Mouse (Mus musculus): ENCODE measurements around the gene Pcare.
"Not testable (repeated sequence)": the region's sequence is repeated elsewhere in the genome, so short reads cannot be mapped to it uniquely, and the experiment has no call there.

Gene Pcare

DNA sequence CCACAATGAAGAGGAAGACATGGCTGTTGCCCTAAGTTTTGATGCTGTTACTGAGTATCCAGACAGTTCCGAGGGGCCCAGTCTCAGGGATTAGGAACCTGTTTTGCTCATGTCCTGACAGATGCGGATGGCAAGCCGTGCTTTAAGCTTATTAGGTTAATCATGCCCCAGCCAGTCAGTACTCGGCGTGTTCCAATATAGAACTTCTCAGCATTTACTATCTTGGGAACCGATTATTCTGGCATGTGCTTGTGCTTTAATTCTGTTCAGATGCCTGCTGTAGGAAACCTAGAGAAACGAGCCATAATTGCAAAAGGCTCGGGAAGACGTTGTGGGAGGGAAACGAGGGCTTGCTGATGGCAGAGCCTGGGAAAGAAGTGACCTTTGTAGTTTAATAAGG is at the start of gene Pcare:
Gene Pcare, minus strand, starts transcription at position 64 of the 400 bp plus-strand sequence.
- DNase-seq (ENCODE audit: low spot score) = no peak

DNA sequence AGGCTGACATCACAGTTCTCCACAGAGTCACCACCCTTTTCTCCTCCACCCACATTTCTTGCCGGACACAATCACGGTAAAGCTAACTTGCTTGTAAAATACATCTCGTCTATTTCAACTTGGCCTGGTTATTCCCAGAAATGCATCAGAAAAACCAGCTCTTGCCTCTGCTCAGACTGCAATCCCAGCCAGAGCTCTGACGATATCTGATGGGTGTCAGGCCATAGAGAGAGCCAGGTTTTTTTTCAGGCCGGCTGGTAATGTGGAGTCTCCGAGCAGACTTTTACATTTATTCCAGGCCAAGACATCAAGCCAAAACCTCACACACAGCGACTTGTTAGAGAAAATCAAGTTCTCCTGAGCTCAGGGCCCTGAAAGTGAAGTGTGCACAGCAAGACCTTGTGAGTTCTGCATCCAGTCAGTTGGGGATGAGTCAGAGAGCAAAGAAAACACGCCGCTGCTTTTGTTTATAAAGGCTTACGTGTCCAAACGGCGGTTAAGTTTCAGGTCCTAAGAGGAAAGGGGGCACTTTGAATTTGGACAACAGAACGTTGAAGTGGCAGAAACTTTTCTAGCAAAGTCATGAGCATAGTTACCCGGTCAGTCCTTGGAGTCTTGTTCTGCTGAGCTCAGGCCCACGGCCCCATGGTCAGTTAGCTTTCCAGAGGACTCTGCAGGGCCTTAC is 43.0 kb upstream of the Pcare start:
- no peak for DNase-seq (ENCODE audit: low spot score)

DNA sequence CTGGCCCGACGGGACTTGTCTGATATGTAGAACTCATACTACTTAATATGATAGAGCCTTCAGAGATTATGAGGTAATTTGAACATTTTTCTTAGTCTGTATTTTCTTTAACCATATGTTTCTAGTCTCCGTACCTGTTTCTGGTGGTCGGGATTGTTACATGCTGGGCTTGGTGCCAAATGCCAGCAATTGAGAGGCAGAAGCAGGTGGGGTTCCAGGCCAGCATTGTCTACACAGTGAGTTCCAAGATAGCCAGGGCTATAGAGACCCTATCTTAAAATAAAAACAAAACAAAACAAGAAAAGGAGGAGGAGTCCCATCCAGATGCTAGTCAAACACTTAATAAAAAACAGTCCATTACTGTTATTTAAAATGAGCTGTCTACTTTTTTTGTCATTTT is 38.9 kb upstream of the Pcare start:
- no peak for DNase-seq (ENCODE audit: low spot score)

DNA sequence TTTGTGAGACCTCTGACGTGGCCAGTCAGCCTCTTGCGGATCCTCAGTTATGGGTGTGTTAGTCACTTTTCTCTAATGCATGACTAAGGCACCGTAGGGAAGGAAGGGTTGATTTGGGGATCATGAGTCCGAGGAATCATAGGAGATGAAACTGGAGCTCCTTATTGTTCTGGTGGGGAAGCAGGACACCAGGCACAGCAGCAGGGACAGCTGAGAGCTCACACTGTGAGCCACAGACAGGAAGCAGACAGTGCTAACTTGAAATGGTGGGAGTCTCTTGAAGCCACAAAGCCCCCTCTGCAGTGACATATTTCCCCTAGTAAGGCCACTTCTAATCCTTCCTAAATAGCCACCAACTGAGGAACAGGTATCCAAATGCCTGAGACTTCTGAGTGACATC is 38.4 kb upstream of the Pcare start:
- no peak for DNase-seq (ENCODE audit: low spot score)

DNA sequence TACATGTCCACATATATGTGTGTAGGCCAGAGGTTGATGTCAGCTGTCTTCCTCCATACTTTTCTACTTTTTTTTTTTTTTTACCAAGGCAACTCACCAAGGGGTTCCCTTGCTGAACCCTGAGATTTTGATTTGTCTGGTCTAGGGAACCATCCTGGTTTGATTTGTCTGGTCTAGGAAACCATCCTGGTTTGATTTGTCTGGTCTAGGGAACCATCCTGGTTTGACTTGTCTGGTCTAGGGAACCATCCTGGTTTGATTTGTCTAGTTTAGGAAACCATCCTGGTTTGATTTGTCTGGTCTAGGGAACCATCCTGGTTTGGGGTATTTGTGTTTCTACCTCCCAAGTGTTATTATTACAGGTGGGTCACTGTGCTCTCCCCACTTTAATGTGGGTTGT is 33.8 kb upstream of the Pcare start:
- no peak for DNase-seq (ENCODE audit: low spot score)

DNA sequence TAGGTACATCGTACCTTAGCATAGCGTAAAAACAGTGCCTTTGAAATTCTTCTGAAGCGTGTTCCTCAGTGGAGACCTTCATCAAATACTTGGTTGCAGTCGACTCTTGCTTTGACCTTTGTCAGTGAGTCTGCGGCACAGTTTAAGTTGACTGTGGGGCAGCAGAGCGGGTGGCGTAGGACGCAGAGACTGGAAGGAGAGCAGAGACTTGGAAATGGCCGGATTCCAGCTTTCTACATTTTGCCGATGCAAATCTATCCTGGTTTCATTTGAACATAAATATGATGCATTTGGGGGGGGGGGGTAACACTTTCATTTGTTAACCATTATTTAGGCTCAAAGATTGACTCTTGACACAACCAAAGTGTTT is 30.7 kb upstream of the Pcare start:
- DNase-seq (ENCODE audit: low spot score) = no peak

DNA sequence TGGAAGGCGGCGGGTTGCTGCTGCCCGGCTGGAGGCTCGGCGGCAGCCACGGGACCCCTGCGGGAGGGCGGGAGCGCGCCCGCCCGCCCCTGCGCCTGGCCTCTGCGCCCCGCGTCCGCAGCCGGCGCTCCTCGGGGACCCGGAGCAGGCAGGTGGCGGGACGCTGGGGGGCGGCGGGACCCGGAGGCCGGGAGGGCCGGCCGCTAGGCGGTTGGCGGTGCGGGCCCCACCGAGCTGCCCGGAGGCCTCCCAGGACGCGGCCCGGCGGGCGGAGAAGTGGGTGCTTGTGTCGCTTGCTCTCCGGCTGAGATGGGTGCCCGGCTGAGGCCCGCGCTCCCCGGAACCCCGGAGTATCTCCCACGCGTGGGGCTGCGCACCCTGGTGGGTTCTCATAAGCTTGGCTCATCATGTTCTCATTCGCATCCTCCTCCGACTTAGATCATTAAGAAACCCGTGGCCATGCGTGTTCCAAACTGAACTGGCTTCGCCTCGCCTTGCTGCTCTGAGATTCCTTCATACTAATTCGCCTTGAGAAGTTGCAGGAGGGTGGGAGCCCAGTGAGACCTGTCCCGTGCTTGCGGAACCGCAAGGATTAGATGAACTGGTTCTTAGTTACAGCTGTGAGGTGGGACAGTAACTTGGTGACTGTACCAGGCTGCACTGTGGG is 30.1 kb upstream of the Pcare start:
- no peak for DNase-seq (ENCODE audit: low spot score)

DNA sequence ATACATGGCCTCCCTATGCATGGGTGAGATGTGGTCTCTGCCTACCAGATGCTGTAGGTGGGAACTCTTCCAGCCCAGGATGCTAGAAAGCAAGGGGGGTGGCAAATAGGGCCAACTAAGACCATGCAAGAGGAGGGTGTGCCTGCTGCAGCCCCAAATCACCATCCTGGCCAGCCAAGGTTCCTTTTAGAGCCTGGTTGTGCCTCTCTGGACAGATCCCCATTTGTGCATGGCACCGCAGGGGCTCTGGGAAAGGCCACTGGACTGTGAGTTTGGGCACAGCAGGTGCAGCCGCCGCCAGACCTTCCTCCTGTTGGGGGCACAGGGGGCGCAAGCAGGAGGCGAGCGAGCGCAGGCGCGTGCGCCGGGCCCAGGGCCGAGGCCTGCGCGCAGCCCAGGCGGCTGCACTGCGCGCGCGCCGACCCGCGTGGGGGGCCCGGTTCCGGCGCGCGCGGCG is 29.6 kb upstream of the Pcare start:
- DNase-seq (ENCODE audit: low spot score) = no peak

DNA sequence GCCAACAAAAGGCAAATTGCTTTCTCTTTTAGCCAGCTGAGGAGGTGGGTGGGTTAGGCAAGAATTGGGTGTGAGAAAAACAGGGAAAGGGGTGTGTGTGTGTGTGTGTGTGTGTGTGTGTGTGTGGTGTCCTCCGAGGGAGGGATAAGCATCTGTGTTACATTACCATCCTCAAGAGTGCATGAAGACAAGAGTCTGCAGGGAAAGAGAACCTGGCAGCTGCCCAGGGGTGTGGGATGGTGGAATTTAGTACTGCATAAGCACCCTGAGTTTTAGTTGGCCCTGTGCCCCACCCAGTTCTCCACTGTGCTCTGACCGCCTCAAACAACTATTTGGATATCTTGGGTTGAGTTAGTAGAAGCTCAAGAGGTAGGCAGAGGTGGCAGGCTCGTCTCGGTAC is 28.3 kb upstream of the Pcare start:
- peak; percentile 64 for DNase-seq (ENCODE audit: low spot score)

DNA sequence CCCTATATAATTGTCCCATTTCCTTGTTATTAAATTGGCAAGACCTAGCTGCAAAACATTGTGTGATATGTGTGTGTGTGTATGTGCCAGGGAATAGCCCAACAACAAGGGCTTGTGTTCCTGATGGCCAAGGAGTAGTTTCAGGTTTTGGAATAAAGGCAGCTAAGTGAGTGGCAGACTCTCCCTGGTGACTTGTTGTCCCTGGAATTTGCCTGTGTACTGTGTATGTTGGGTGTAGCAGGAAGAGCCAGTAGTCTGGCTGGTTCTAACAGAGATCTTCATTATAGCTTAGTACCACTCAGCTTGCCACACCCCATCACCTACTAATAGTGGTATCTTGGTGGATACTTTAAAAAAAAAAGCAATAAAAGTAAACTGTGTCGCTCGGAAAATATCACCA is 27.8 kb upstream of the Pcare start:
- DNase-seq (ENCODE audit: low spot score) = no peak

DNA sequence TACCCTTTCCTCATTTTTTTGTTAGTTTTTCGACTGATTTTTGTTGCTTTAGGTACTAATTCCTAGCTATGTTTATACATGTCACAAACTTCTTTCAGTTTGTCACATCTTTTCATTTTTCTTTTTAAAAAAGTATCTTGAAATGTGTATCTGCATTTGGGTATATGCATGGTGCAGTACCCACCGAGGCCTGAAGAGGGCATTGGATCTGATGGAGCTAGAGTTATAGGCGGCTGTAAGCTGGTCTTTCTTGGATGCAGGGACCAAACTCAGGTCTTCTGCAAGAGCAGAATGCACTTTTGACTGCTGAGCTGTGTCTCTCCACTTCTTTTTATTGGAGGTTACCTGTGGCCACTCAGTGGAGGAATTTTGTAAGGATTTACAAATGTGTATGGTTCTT is 26.0 kb upstream of the Pcare start:
- DNase-seq (ENCODE audit: low spot score) = no peak

DNA sequence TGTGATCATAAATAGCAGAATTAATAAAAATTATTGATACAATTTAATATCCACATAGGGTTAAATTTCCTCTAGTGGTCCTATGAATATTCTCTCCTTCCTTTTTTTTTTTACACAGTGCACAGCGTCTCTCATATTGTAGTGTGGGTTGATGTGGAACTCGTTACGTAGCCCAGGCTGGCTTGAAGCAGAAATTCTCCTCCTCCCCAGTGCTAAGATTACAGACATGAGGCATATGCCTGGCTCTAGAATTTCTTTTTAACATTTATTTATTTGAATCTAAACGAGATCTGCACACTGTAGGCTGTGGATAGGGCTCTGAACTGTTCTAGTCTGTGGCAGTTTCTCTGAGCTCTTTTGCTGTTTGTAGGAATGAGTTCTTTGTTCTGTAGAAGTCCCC is 22.6 kb upstream of the Pcare start:
- no peak for DNase-seq (ENCODE audit: low spot score)

DNA sequence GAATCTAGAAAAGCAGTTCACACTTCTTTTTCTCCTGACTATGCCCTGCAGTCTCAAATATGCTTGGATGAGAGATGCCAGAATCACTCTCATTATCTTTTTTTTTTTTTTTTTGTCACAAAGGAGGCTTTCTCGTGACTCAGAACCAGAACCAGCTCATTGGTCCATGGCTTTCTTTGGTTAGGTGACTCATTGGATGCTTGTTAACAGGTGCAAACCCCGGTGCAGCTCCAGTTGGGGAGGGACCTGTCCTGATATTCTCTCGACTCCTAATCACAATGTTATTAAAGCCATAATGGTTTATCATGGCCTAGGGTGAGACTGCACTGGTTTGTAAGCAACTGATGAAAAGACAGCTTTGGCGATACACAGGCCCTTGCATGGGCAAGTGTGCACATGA is 21.5 kb upstream of the Pcare start:
- no peak for DNase-seq (ENCODE audit: low spot score)

DNA sequence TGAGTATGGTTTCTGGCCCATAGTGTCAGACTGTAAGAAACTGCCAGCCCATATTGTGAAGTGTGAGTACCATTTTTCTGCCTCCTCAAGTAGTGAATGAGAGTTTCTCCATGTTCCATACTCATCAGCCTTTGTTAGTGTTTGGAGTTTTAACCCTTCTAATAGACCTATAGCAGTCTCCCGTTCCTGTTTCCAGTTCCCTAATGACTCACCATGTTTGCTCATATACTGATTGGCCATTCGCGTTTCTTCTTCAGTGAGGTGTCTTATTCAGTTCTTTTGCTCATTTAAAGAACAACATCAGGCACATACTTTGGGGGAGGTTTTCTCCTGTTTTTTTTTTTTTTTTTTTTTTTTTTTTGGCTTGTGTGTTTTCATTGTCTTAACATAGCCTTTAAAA is 18.0 kb upstream of the Pcare start:
- no peak for DNase-seq (ENCODE audit: low spot score)

DNA sequence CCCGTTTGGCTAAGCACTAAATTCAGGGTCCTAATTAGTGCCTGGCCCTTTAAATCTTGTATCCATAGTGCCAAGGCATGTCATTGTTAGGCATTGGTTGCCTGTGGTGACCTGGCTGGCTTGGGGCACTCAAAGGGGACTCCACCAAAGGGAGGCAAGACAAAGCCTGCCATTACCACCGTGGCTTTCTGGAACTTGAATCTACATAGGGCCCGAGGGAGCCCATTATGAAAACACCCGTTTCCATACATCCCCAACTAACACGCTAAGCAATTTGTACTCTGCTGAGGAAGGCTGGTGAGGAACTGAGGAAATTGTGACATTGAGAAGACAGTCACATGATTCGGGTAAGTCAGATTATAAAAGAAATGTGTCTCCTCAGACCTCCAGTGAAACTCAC is 16.9 kb upstream of the Pcare start:
- no peak for DNase-seq (ENCODE audit: low spot score)

DNA sequence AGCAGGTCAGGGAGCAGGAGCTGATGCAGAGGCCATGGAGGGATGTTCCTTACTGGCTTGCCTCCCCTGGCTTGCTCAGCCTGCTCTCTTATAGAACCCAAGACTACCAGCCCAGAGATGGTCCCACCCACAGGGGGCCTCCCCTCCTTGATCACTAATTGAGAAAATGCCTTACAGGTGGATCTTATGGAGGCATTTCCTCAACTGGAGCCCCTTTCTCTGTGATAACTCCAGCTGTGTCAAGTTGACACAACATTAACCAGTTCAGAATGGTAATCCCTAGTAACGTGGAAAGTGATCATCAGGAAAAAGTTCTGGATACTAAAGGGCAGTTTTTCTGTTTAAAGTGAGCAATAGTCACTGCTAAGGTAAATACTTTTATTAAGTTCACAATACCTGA is 15.5 kb upstream of the Pcare start, which contains the start of gene Clip4:
Gene Clip4, plus strand, starts transcription at position 301 of the 400 bp plus-strand sequence.
- not testable (repeated sequence) for DNase-seq (ENCODE audit: low spot score)

DNA sequence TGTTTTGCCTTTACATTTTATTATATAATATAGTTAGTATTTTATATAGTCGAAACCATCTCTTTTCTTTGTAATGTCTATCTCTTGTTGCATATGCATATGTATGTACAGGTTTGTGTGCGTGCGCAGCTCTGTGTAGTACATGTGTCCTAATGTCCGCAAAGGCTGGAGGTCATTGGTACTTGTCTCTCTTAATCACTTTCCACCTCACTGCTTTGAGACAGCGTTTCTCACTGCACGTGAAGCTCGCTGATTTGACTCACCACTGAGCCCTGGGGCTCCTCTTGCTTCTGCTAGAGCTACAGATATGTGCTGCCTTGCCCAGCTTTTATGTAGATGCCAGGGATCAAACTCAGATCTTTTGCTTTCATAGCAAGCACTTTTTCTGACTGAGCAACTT is 7.8 kb upstream of the Pcare start:
- DNase-seq (ENCODE audit: low spot score) = no peak

DNA sequence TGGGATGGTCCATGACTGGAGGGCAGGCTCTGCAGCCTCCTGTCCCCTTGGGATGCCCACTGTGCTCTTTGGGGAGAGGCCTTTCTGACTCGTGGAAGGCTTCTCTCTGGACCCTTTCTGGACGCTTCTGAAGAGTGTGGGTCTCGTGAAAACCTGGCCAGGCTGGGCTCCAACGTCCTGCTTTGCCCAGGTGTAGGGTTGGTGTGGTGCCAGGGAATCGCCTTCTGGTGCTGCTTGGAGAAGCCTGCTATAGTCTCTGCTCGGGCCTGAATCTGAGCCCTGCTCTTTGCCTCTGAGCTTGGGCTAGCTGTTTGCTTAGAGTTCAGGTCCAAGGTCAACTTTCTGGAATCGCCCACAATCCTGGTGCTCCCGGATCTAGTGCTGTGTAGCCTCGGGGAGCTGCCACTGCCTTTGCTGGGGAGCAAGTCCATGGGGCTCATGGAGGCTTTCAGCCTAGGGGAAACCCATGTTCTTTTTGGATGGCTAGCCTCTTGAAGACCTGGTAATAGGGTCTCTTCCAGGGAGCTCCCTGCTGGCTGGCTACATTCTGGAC is 3.0 kb downstream of the Pcare start:
- DNase-seq (ENCODE audit: low spot score) = no peak

DNA sequence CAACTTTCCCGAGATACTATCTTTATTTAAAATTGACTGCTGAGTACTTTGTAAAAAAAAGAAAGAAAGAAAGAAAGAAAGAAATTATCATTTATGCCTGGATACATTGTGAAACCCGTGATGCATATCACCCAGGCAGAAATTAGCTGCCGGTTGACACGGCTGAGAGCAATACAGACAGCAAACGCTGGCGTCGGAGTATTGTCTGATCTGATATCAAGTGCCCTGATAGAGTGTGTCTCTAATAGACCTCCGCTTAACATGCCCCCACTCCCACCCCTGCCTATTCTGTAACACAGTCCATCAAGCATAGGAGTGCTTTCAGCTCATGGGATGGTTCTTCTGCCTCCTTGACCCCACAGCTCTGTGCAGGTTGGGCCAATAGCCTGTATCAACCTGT is 5.1 kb downstream of the Pcare start:
- DNase-seq (ENCODE audit: low spot score) = no peak

DNA sequence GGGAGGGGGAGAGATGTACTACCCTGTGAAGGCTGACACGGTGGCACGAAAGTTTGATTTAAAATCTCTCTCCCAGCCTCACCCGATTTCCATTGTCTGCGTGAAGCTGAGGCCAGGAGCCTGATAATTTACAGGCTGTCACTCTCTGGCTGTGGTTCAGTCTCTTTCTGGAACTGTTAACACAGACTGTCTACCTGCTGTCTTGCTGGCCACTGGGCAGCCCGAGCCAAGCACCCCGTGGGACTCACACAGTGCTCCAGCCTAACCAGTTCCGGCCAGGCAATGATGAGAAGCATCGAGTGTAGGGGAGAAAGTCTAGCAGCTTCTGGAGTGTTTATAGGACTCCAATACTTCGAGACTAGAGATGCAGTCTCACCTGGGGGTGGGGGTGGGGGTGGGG is 6.6 kb downstream of the Pcare start:
- no peak for DNase-seq (ENCODE audit: low spot score)

DNA sequence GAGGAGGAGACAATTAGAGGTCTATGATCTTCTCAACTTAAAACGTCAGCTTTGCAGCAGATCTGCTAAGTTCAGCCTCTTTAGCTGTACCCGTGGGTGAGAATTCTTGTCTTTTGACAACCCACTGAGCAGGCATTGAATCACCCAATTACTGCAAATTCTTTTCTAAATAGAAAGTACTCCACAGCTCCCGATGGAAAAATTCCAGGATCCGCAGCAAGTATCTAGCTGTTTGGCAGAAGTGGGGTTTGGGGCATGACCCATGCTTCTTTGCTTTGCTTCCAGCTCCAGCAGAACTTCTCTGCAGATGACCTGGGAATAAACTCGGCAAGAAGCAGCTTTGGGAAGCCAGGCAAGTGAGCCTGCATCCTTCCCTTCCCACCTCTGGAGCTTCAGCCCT is 9.8 kb downstream of the Pcare start:
- DNase-seq (ENCODE audit: low spot score) = peak; percentile 58

DNA sequence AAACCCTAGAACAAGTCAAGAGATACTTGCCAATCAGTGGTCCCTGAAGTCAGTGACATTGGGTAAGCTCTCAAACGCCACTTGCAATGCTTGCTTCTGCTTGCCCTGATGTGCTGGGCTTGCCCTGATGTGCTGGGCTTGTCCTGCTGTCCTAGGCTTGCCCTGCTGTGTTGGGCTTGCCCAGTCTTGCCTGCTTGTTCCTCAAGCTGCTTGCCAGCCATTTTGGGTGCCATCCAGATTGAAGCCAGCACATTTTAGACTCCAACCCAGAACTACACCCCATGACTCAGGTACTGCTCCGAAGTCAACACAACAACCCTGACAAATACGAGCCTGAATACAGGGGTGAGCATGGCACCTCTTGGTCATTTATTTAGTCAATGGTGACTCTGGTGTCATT is 10.5 kb downstream of the Pcare start:
- DNase-seq (ENCODE audit: low spot score) = no peak

DNA sequence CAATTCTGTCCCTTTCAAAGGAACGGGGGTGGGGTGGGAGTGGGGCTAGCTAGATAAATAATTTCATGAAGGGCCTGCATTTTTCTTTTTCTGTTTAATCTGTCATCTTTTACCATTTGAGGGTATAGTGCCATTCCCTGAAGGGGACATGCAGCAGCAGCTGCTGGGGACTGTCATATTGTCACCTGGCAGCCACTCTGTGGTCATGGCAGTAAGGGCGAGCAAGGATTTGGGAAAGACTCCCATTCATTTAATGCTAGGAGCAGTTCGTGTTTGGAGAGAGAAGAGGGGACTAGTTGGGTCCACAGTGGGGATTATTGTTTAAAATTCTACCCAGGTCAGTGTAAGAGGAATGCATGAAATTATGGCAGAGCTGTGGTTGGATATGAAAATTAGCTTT is 16.3 kb downstream of the Pcare start:
- no peak for DNase-seq (ENCODE audit: low spot score)

DNA sequence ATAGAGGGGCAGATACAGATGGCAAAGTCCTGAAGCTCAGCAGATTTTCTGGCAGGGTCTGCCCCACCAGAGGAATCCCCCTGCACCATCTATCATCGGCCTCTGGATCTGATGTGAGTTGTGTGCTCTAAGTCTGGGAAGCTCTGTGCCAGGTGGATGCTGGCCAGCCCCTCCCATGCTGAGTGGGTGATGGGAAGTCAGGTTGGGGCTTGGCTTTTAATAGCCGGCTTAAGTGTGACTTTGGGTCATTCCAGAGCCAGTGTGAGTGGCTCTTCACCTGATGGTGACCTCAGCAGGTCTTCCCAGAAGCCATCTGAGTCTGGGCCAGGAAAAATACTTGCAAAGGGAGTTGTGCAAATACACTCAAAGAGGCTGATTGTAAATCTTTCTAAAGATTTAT is 22.0 kb downstream of the Pcare start:
- no peak for DNase-seq (ENCODE audit: low spot score)
